Mouse (Mus musculus) liver, embryonic 13.5 days (tissue): ENCODE results near the gene Flot2. TPM values are rescaled to one million over a fixed set of nuclear protein-coding genes. Genes with fewer than 3 reads are reported as not detected.

Source experiments
- ATAC-seq: fragments of 200-750 bp; cut with Nextera tagmentation; 2 replicates; pipeline ENCODE4 v1.8.0; 2017; ENCODE audit warnings: low read depth, mild to moderate bottlenecking, moderate number of reproducible peaks, moderate library complexity
- DNase-seq: peaks from one replicate; pipeline ENCODE4 v3.0.0; 2022
- H3K27ac ChIP-seq: fragments of 300-500 bp; sonication (generic); 2 replicates; pipeline ENCODE4 v1.5.1; 2015; ENCODE audit warnings: moderate library complexity, mild to moderate bottlenecking, inconsistent platforms
- H3K27me3 ChIP-seq: fragments of 300-500 bp; sonication (generic); 2 replicates; pipeline ENCODE4 v1.6.1; 2015; ENCODE audit warnings: mild to moderate bottlenecking, inconsistent platforms
- H3K36me3 ChIP-seq: fragments of 300-500 bp; sonication (generic); 2 replicates; pipeline ENCODE4 v1.6.1; 2015; ENCODE audit warnings: mild to moderate bottlenecking, inconsistent platforms
- H3K4me1 ChIP-seq: fragments of 300-500 bp; sonication (generic); replicated peaks from 2 replicates; pipeline ENCODE4 v1.6.1; 2015; ENCODE audit warnings: inconsistent platforms
- H3K4me2 ChIP-seq: fragments of 300-500 bp; sonication (generic); 2 replicates; pipeline ENCODE4 v1.6.1; 2015; ENCODE audit warnings: inconsistent platforms, mild to moderate bottlenecking, moderate library complexity
- H3K4me3 ChIP-seq: fragments of 300-500 bp; sonication (generic); replicated peaks from 2 replicates; pipeline ENCODE4 v1.5.1; 2015; ENCODE audit warnings: mild to moderate bottlenecking, inconsistent platforms
- H3K9ac ChIP-seq: fragments of 300-500 bp; sonication (generic); 2 replicates; pipeline ENCODE4 v1.6.1; 2015; ENCODE audit warnings: mild to moderate bottlenecking, inconsistent platforms
- H3K9me3 ChIP-seq: fragments of 300-500 bp; sonication (generic); replicated peaks from 2 replicates; pipeline ENCODE4 v1.6.1; 2016; ENCODE audit warnings: inconsistent platforms
- WGBS: fragments of 180-500 bp; shearing (Covaris S2); methylation state at CpG from one replicate; pipeline ENCODE4 v1.1.7; 2015; ENCODE audit not compliant: insufficient replicate concordance; 5-methylcytosine and 5-hydroxymethylcytosine counted together
- polyA plus RNA-seq: library from polyadenylated mRNA; unstranded; fragments of >200 nt; fragmentation: Nextera tagmentation; extraction: Ambion mirVana; gene quantifications from 2 replicates; pipeline ENCODE4 v1.2.1, GENCODE M21; 2015

Gene Flot2
- polyA plus RNA-seq, 1 experiment from 2014 or later: 24.6 TPM

- H3K9ac ChIP-seq: peak within 1 kb of the TSS; percentile 87
- no peaks in the 10 kb centered on the region for H3K27me3 ChIP-seq
- peak within 1 kb of the TSS; percentile 82 for H3K27ac ChIP-seq
- H3K4me2 ChIP-seq: peak within 1 kb of the TSS; percentile 80
- H3K4me3 ChIP-seq: peak within 1 kb of the TSS; percentile 85
- peak; percentile 91 for ATAC-seq
- peaks cover 47% of the 10 kb centered on the region for H3K4me1 ChIP-seq
- under 1% methylated on average over 42 of the region's 42 CpGs for WGBS
- H3K9me3 ChIP-seq: no peaks in the 10 kb centered on the region
- DNase-seq: peak; percentile 76
- peaks cover 30% of the 10 kb centered on the region for H3K36me3 ChIP-seq
Measured at GRCm38 (mm10) chr11:78079961-78080921, 42.5 kb downstream of the Flot2 start, which contains the start of gene Eral1. TSS of gene Eral1 (minus strand) at chr11:78080383.

GRCm38 (mm10) chr11:78083595-78083994 lies 45.9 kb downstream of the Flot2 start:
- WGBS: 0% methylated on average over 1 of the region's 1 CpGs
- H3K27me3 ChIP-seq: no peaks in the 10 kb centered on the region
- no peak overlapping the region for H3K27ac ChIP-seq
- no peak for ATAC-seq
- peaks cover 21% of the 10 kb centered on the region for H3K4me1 ChIP-seq
- no peaks in the 10 kb centered on the region for H3K36me3 ChIP-seq
- no peak overlapping the region for H3K9ac ChIP-seq
- H3K4me2 ChIP-seq: no peak overlapping the region
- no peaks in the 10 kb centered on the region for H3K9me3 ChIP-seq
- no peak overlapping the region for H3K4me3 ChIP-seq
- DNase-seq: no peak

GRCm38 (mm10) chr11:78086925-78087479 lies 49.3 kb downstream of the Flot2 start:
- no peaks in the 10 kb centered on the region for H3K27me3 ChIP-seq

GRCm38 (mm10) chr11:78087756-78088281 lies 50.1 kb downstream of the Flot2 start:
- 64% methylated on average over 5 of the region's 5 CpGs for WGBS
- Histone ChIP-seq H3K27ac (no peak overlapping the region), H3K36me3 (no peaks in the 10 kb centered on the region), H3K4me1 (no peaks in the 10 kb centered on the region), H3K4me3 (no peak overlapping the region), H3K4me2 (no peak overlapping the region), H3K9ac (no peak overlapping the region), H3K27me3 (no peaks in the 10 kb centered on the region), H3K9me3 (no peaks in the 10 kb centered on the region)
- no peak for ATAC-seq
- DNase-seq: no peak

More at GRCm38 (mm10) chr11:78086925-78087479, 49.3 kb downstream of the Flot2 start:
- H3K4me3 ChIP-seq: no peak overlapping the region
- DNase-seq (no peak), ATAC-seq (no peak)
- H3K36me3 ChIP-seq: no peaks in the 10 kb centered on the region
- H3K27ac ChIP-seq: no peak overlapping the region
- no peak overlapping the region for H3K4me2 ChIP-seq
- WGBS: 61% methylated on average over 4 of the region's 4 CpGs
- no peak overlapping the region for H3K9ac ChIP-seq
- no peaks in the 10 kb centered on the region for H3K9me3 ChIP-seq
- no peaks in the 10 kb centered on the region for H3K4me1 ChIP-seq

- peak; percentile 30; the same call in 1 of the 2 replicates for ATAC-seq
- Histone ChIP-seq H3K4me3 (peak overlapping the region; percentile 72), H3K27me3 (no peaks in the 10 kb centered on the region), H3K9me3 (no peaks in the 10 kb centered on the region), H3K36me3 (no peaks in the 10 kb centered on the region), H3K4me2 (peak overlapping the region; percentile 90), H3K4me1 (peaks cover 36% of the 10 kb centered on the region), H3K27ac (peak overlapping the region; percentile 9; the same call in 1 of the 2 replicates), H3K9ac (peak overlapping the region; percentile 70)
- DNase-seq: no peak
- WGBS: 47% methylated on average over 11 of the region's 11 CpGs
Measured at GRCm38 (mm10) chr11:78094137-78094503, 56.4 kb downstream of the Flot2 start.

GRCm38 (mm10) chr11:78094504-78095143 lies 56.9 kb downstream of the Flot2 start, which contains the start of gene Fam222b:
TSS of gene Fam222b (plus strand) at chr11:78094660.
- DNase-seq (peak; percentile 89), ATAC-seq (peak; percentile 93)
- no peaks in the 10 kb centered on the region for H3K27me3 ChIP-seq
- H3K27ac ChIP-seq: peak within 1 kb of the TSS; percentile 9; the same call in 1 of the 2 replicates
- WGBS: under 1% methylated on average over 38 of the region's 38 CpGs
- peak within 1 kb of the TSS; percentile 90 for H3K4me2 ChIP-seq
- peak within 1 kb of the TSS; percentile 70 for H3K9ac ChIP-seq
- H3K9me3 ChIP-seq: no peaks in the 10 kb centered on the region
- peak within 1 kb of the TSS; percentile 72 for H3K4me3 ChIP-seq
- 0 out of 2 replicates have a peak, but pooled peaks cover 1% of the 10 kb centered on the region for H3K36me3 ChIP-seq
- peaks cover 36% of the 10 kb centered on the region for H3K4me1 ChIP-seq

- ATAC-seq: no peak
- Histone ChIP-seq H3K36me3 (0 out of 2 replicates have a peak, but pooled peaks cover 2% of the 10 kb centered on the region), H3K4me3 (peak overlapping the region; percentile 72), H3K9me3 (no peaks in the 10 kb centered on the region), H3K4me1 (peaks cover 36% of the 10 kb centered on the region), H3K27me3 (no peaks in the 10 kb centered on the region), H3K9ac (peak overlapping the region; percentile 70), H3K27ac (no peak overlapping the region), H3K4me2 (peak overlapping the region; percentile 90)
- no peak for DNase-seq
- 27% methylated on average over 5 of the region's 5 CpGs for WGBS
Measured at GRCm38 (mm10) chr11:78095144-78095516, 57.4 kb downstream of the Flot2 start.

- Histone ChIP-seq H3K27ac (no peak overlapping the region), H3K9me3 (no peaks in the 10 kb centered on the region), H3K4me2 (peak overlapping the region; percentile 28), H3K4me1 (peaks cover 45% of the 10 kb centered on the region), H3K9ac (peak overlapping the region; percentile 8; the same call in 1 of the 2 replicates), H3K27me3 (no peaks in the 10 kb centered on the region), H3K36me3 (0 out of 2 replicates have a peak, but pooled peaks cover 2% of the 10 kb centered on the region), H3K4me3 (no peak overlapping the region)
- DNase-seq (no peak), ATAC-seq (no peak)
- WGBS: 22% methylated on average over 3 of the region's 3 CpGs
Measured at GRCm38 (mm10) chr11:78097077-78097476, 59.3 kb downstream of the Flot2 start.

- no peak overlapping the region for H3K9ac ChIP-seq
- DNase-seq (no peak), ATAC-seq (no peak)
- 0 out of 2 replicates have a peak, but pooled peaks cover 2% of the 10 kb centered on the region for H3K36me3 ChIP-seq
- peaks cover 43% of the 10 kb centered on the region for H3K4me1 ChIP-seq
- 64% methylated on average over 11 of the region's 11 CpGs for WGBS
- no peak overlapping the region for H3K4me2 ChIP-seq
- no peak overlapping the region for H3K4me3 ChIP-seq
- no peaks in the 10 kb centered on the region for H3K9me3 ChIP-seq
- no peaks in the 10 kb centered on the region for H3K27me3 ChIP-seq
- H3K27ac ChIP-seq: peak overlapping the region; percentile 21; the same call in 1 of the 2 replicates
Measured at GRCm38 (mm10) chr11:78100746-78101145, 63.0 kb downstream of the Flot2 start.

- H3K4me3 ChIP-seq: no peak overlapping the region
- no peaks in the 10 kb centered on the region for H3K9me3 ChIP-seq
- 59% methylated on average over 5 of the region's 5 CpGs for WGBS
- H3K36me3 ChIP-seq: peaks cover 8% of the 10 kb centered on the region
- H3K9ac ChIP-seq: no peak overlapping the region
- ATAC-seq (no peak), DNase-seq (no peak)
- 0 out of 2 replicates have a peak overlapping the region, but pooled peaks have one; percentile 54 for H3K27ac ChIP-seq
- H3K4me1 ChIP-seq: peaks cover 32% of the 10 kb centered on the region
- no peaks in the 10 kb centered on the region for H3K27me3 ChIP-seq
- no peak overlapping the region for H3K4me2 ChIP-seq
Measured at GRCm38 (mm10) chr11:78102142-78102541, 64.4 kb downstream of the Flot2 start.
